ENCODE assay signal across 25 mouse cellular contexts in genomic region chr16:57454106-57454763, GRCm38 (mm10).
DNase-seq lines count a peak whose midpoint lies in the region; ATAC-seq lines count a peak whose summit lies in the region.
"Had no signal": no experiment of that assay in that cellular context is flagged by ENCODE, and none has a peak within 500 bp of the region (broad histone marks: within the 10 kb centered on the region; RNA-seq: fewer than 3 reads in every experiment).

No protein-coding gene starts in this region.

- no peaks in the 10 kb centered on the region for H3K9me3 ChIP-seq in kidney, embryonic 16.5 days (ENCODE audit: low read length)
- H3K9me3 ChIP-seq in embryonic facial prominence, embryonic 14.5 days (ENCODE audit: control insufficient read depth, low read length): no peaks in the 10 kb centered on the region
- no peaks in the 10 kb centered on the region for H3K9me3 ChIP-seq in limb, embryonic 13.5 days
- H3K9me3 ChIP-seq: forebrain, embryonic 15.5 days; heart, embryonic 15.5 days; hindbrain, embryonic 15.5 days; lung, embryonic 15.5 days had no signal

- peak; percentile 47 for ATAC-seq in kidney, embryonic 16.5 days (ENCODE audit: low FRiP score, low TSS enrichment)
- ATAC-seq in embryonic facial prominence, embryonic 14.5 days (ENCODE audit: low read depth): 0 out of 2 replicates have a peak, but pooled peaks have one; percentile 41
- peak; percentile 52 for ATAC-seq in limb, embryonic 13.5 days (ENCODE audit: low FRiP score, low read depth)
- ATAC-seq: forebrain, embryonic 15.5 days; midbrain, embryonic 16.5 days had no signal

- H3K27me3 ChIP-seq in kidney, embryonic 16.5 days (ENCODE audit: insufficient read depth, low read length): no peaks in the 10 kb centered on the region
- no peaks in the 10 kb centered on the region for H3K27me3 ChIP-seq in embryonic facial prominence, embryonic 14.5 days (replicated peaks; ENCODE audit: control insufficient read depth, insufficient read depth, low read length)
- no peaks in the 10 kb centered on the region for H3K27me3 ChIP-seq in limb, embryonic 13.5 days
- H3K27me3 ChIP-seq: forebrain, embryonic 15.5 days; heart, embryonic 15.5 days; hindbrain, embryonic 15.5 days; lung, embryonic 15.5 days had no signal

- no peaks in the 10 kb centered on the region for H3K36me3 ChIP-seq in kidney, embryonic 16.5 days (ENCODE audit: insufficient read depth, low read length)
- no peaks in the 10 kb centered on the region for H3K36me3 ChIP-seq in embryonic facial prominence, embryonic 14.5 days (ENCODE audit: control insufficient read depth, insufficient read depth, low read length)
- H3K36me3 ChIP-seq in limb, embryonic 13.5 days: no peaks in the 10 kb centered on the region
- H3K36me3 ChIP-seq: forebrain, embryonic 15.5 days; heart, embryonic 15.5 days; hindbrain, embryonic 15.5 days; lung, embryonic 15.5 days had no signal

- H3K9ac ChIP-seq in kidney, embryonic 16.5 days (replicated peaks; ENCODE audit: low read length): no peak overlapping the region
- H3K9ac ChIP-seq in embryonic facial prominence, embryonic 14.5 days (ENCODE audit: low read depth, low read length): no peak overlapping the region
- no peak overlapping the region for H3K9ac ChIP-seq in limb, embryonic 13.5 days
- H3K9ac ChIP-seq: forebrain, embryonic 15.5 days; heart, embryonic 15.5 days; hindbrain, embryonic 15.5 days; liver, embryonic 14.5 days; lung, embryonic 15.5 days had no signal

- 90% methylated on average over 8 of the region's 8 CpGs for WGBS in kidney, embryonic 16.5 days
- whole genome bisulfite sequencing in embryonic facial prominence, embryonic 14.5 days: 87% methylated on average over 8 of the region's 8 CpGs
- WGBS in limb, embryonic 13.5 days: 67% methylated on average over 8 of the region's 8 CpGs

- peaks cover 6% of the 10 kb centered on the region; the same call in 1 of the 2 replicates for H3K4me1 ChIP-seq in kidney, embryonic 16.5 days (ENCODE audit: insufficient read depth, low read length)
- H3K4me1 ChIP-seq in embryonic facial prominence, embryonic 14.5 days (ENCODE audit: control insufficient read depth, insufficient read depth, low read length): peaks cover 6% of the 10 kb centered on the region; the same call in 1 of the 2 replicates
- peaks cover 50% of the 10 kb centered on the region for H3K4me1 ChIP-seq in limb, embryonic 13.5 days
- H3K4me1 ChIP-seq: hindbrain, embryonic 15.5 days had no signal

- no peak overlapping the region for H3K27ac ChIP-seq in kidney, embryonic 16.5 days (ENCODE audit: low read length)
- no peak overlapping the region for H3K27ac ChIP-seq in embryonic facial prominence, embryonic 14.5 days (replicated peaks; ENCODE audit: low read depth, low read length)
- H3K27ac ChIP-seq in limb, embryonic 13.5 days: no peak overlapping the region
- H3K27ac ChIP-seq: forebrain, embryonic 15.5 days; heart, embryonic 15.5 days; hindbrain, embryonic 15.5 days; liver, embryonic 14.5 days; lung, embryonic 15.5 days had no signal

- no peak overlapping the region for H3K4me3 ChIP-seq in kidney, embryonic 16.5 days (ENCODE audit: low read length)
- no peak overlapping the region for H3K4me3 ChIP-seq in embryonic facial prominence, embryonic 14.5 days (ENCODE audit: low read depth, low read length)
- H3K4me3 ChIP-seq in limb, embryonic 13.5 days: no peak overlapping the region
- H3K4me3 ChIP-seq: erythroblast, embryonic 14.5 days; forebrain, embryonic 15.5 days; heart, embryonic 15.5 days; hindbrain, embryonic 15.5 days; lung, embryonic 15.5 days had no signal

- peak; percentile 77 for DNase-seq in heart, adult 11 months
- no peak for DNase-seq in heart, adult 18-20 months
- no peak for DNase-seq in kidney, adult 11 months
- no peak for DNase-seq in embryonic facial prominence, embryonic 14.5 days (ENCODE audit: low spot score)
- DNase-seq in adrenal gland, postnatal 10 days: no peak
- DNase-seq in layer of hippocampus, adult 9-10 months (ENCODE audit: low spot score): no peak
- DNase-seq: adrenal gland, postnatal 36 days; cerebellum, adult 11 months; cerebellum, adult 9-11 months; gastrocnemius, postnatal 10 days; heart, postnatal 36 days; kidney, postnatal 4 days; left cerebral cortex, postnatal 4 days; lung, postnatal 4 days; right cerebral cortex, adult 18-20 months; right cerebral cortex, postnatal 4 days had no signal

- no peak overlapping the region for H3K4me2 ChIP-seq in kidney, embryonic 16.5 days (replicated peaks; ENCODE audit: low read depth, low read length)
- no peak overlapping the region for H3K4me2 ChIP-seq in embryonic facial prominence, embryonic 14.5 days (ENCODE audit: low read depth, low read length)
- H3K4me2 ChIP-seq in limb, embryonic 13.5 days (replicated peaks): no peak overlapping the region
- H3K4me2 ChIP-seq: forebrain, embryonic 15.5 days; heart, embryonic 15.5 days; hindbrain, embryonic 15.5 days; lung, embryonic 15.5 days had no signal
